ENCODE assay signal across 24 mouse cellular contexts in the genomic region with DNA sequence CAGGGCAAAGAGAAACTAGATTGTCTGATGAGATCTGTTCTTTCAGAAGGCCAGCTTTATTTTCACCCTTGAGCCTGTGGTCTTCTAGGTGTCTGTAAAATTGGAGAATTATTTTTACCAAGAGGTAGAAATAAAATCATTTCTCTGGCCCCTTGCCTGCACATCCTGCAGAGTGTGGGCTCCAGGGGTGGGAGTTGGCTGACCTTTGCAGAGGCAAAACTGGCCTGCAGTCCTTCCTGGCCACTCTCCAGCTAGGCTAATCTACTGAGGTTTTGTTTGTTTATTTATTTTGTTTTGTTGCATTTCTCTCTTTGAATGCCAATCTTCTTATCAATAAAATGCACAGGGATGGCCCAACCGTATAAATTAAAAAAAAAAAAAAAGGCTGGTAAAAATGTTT.
DNase-seq lines count a peak whose midpoint lies in the region; ATAC-seq and TF ChIP-seq lines count a peak whose summit lies in the region.
"Had no signal": no experiment of that assay in that cellular context is flagged by ENCODE, and none has a peak within 500 bp of the region (broad histone marks: within the 10 kb centered on the region; RNA-seq: fewer than 3 reads in every experiment).

No protein-coding gene starts in this region.

- TF ChIP-seq EP300 in heart, adult 2 months (IDR thresholded peaks at IDR 0.05; ENCODE audit: insufficient read depth, low read depth, low read length), result no peak

- no peak for TF ChIP-seq POLR2A in heart, adult 2 months (IDR thresholded peaks at IDR 0.05; ENCODE audit: insufficient read depth, low read depth, low read length)

- peak overlapping the region; percentile 1; the same call in 1 of the 2 replicates for H3K27ac ChIP-seq in heart, embryonic 12.5 days (ENCODE audit: poor library complexity, severe bottlenecking)
- no peak overlapping the region for H3K27ac ChIP-seq in heart, adult 2 months
- H3K27ac ChIP-seq: hindbrain, embryonic 10.5 days; hindbrain, postnatal 0 days; limb, embryonic 12.5 days; liver, embryonic 12.5 days; neural tube, embryonic 12.5 days; stomach, postnatal 0 days had no signal

- H3K27me3 ChIP-seq in heart, embryonic 12.5 days (replicated peaks), result no peaks in the 10 kb centered on the region
- H3K27me3 ChIP-seq in heart, adult 2 months (ENCODE audit: control insufficient read depth, insufficient read depth, low read length), result no peaks in the 10 kb centered on the region
- H3K27me3 ChIP-seq: limb, embryonic 12.5 days; megakaryocyte, embryonic 14.5 days; neural tube, embryonic 12.5 days had no signal

- no peak for TF ChIP-seq CTCF in heart, adult 2 months (IDR thresholded peaks at IDR 0.05)

- intact Hi-C loops in heart, adult 2 months (cut with DNase I), result no loop called here

- no peak for ATAC-seq in heart, embryonic 12.5 days (ENCODE audit: insufficient number of reproducible peaks, low FRiP score)
- no peak for ATAC-seq in erythroid progenitor cell, adult 5-6 weeks (replicated peaks; ENCODE audit: low FRiP score, poor library complexity, severe bottlenecking)
- ATAC-seq: forebrain, postnatal 0 days; hindbrain, postnatal 0 days; intestine, embryonic 16.5 days; liver, embryonic 12.5 days had no signal

- no peak overlapping the region for H3K9ac ChIP-seq in heart, embryonic 12.5 days
- no peak overlapping the region for H3K9ac ChIP-seq in heart, adult 2 months (ENCODE audit: low read depth, low read length)
- H3K9ac ChIP-seq: forebrain, postnatal 0 days; limb, embryonic 12.5 days; liver, embryonic 12.5 days; neural tube, embryonic 12.5 days had no signal

- H3K36me3 ChIP-seq in heart, embryonic 12.5 days, result no peaks in the 10 kb centered on the region
- no peaks in the 10 kb centered on the region for H3K36me3 ChIP-seq in heart, adult 2 months (ENCODE audit: control insufficient read depth, insufficient read depth, low read length)
- H3K36me3 ChIP-seq: hindbrain, embryonic 10.5 days; limb, embryonic 12.5 days; liver, embryonic 12.5 days; neural tube, embryonic 12.5 days had no signal

- H3K4me2 ChIP-seq in heart, embryonic 12.5 days, result no peak overlapping the region
- H3K4me2 ChIP-seq: limb, embryonic 12.5 days; liver, embryonic 12.5 days; neural tube, embryonic 12.5 days had no signal

- WGBS in heart, embryonic 12.5 days, result 46% methylated on average over 1 of the region's 1 CpGs
- 47% methylated on average over 1 of the region's 1 CpGs for WGBS in heart, adult 2 months

- peak; percentile 31 for DNase-seq in adrenal gland, postnatal 14 days
- no peak for DNase-seq in adrenal gland, adult 8-10 months
- no peak for DNase-seq in heart, adult 2 months
- peak; percentile 48 to 55 for DNase-seq in kidney, postnatal 25 days
- no peak for DNase-seq in kidney, adult 8-10 months
- DNase-seq in cerebellum, adult 9-10 months, result peak; percentile 47
- DNase-seq: forebrain, postnatal 0 days; gastrocnemius, postnatal 25 days; layer of hippocampus, postnatal 36 days; lung, adult 18-20 months; midbrain, embryonic 14.5 days; right cerebral cortex, postnatal 14 days; thymus, adult 2 months; thymus, postnatal 4 days had no signal

- no peak overlapping the region for H3K4me3 ChIP-seq in heart, embryonic 12.5 days
- no peak overlapping the region for H3K4me3 ChIP-seq in heart, adult 2 months
- H3K4me3 ChIP-seq: hindbrain, embryonic 10.5 days; limb, embryonic 12.5 days; liver, embryonic 12.5 days; megakaryocyte, embryonic 14.5 days; neural tube, embryonic 12.5 days had no signal

- peaks cover 4% of the 10 kb centered on the region; the same call in 1 of the 2 replicates for H3K9me3 ChIP-seq in heart, embryonic 12.5 days (replicated peaks)
- H3K9me3 ChIP-seq: limb, embryonic 12.5 days; liver, embryonic 12.5 days; neural tube, embryonic 12.5 days had no signal

- H3K79me2 ChIP-seq in heart, adult 2 months (replicated peaks; ENCODE audit: control insufficient read depth, insufficient read depth, low read length), result no peaks in the 10 kb centered on the region

- peaks cover 28% of the 10 kb centered on the region for H3K4me1 ChIP-seq in heart, embryonic 12.5 days (replicated peaks)
- peaks cover 3% of the 10 kb centered on the region; the same call in 1 of the 2 replicates for H3K4me1 ChIP-seq in heart, adult 2 months (ENCODE audit: control insufficient read depth, insufficient read depth, low read length)
- H3K4me1 ChIP-seq: megakaryocyte, embryonic 14.5 days had no signal

Comparison
In these comparisons a context has a peak if more than half of its experiments do, and no peak if none do; other contexts are left out.
1. DNase-seq: peak in adrenal gland, postnatal 14 days (single experiment), kidney, postnatal 25 days (2 of 2) and cerebellum, adult 9-10 months (single experiment); none in adrenal gland, adult 8-10 months (single experiment), heart, adult 2 months (0 of 2) and kidney, adult 8-10 months (0 of 2).